19 mouse cellular contexts compared by ENCODE assay signal in the genomic region with DNA sequence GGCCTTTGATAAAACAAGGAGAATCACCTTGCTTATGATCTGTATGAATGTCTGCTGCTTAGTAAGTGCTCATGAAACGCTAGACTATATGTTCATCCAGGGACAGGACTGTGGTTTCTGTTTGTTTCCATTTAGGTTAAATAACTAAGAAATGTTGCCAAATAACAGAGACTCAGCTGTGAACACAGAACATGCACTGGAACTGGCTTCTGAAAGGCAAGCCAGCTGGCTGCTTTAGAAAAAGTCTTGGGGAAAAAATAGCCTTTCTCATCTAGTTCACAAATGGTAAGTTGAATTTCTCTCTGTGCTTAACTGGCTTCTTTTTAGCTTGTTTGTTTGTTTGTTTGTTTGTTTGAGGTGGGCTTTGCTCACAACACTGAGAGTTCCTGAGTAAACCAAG. TPM values are rescaled to one million over a fixed set of nuclear protein-coding genes. Genes with fewer than 3 reads are reported as not detected.
"Had no signal": no experiment of that assay in that cellular context is flagged by ENCODE, and none has a peak within 500 bp of the region (broad histone marks: within the 10 kb centered on the region; RNA-seq: fewer than 3 reads in every experiment).

No protein-coding gene starts in this region.

- DNase-seq: lung, adult 2 months; lung, postnatal 10 days; lung, postnatal 36 days; right cerebral cortex, postnatal 14 days; thymus, adult 2 months; thymus, postnatal 25 days; thymus, postnatal 4 days had no signal

- H3K36me3 ChIP-seq: lung, embryonic 15.5 days; midbrain, embryonic 13.5 days; midbrain, embryonic 15.5 days; neural tube, embryonic 12.5 days; stomach, embryonic 15.5 days had no signal

- H3K9me3 ChIP-seq: lung, embryonic 15.5 days; megakaryocyte, embryonic 14.5 days; midbrain, embryonic 13.5 days; midbrain, embryonic 15.5 days; neural tube, embryonic 12.5 days; stomach, embryonic 15.5 days had no signal

- H3K4me3 ChIP-seq: lung, embryonic 15.5 days; megakaryocyte, embryonic 14.5 days; midbrain, embryonic 13.5 days; midbrain, embryonic 15.5 days; neural tube, embryonic 12.5 days; stomach, embryonic 15.5 days had no signal

- H3K9ac ChIP-seq: lung, embryonic 15.5 days; midbrain, embryonic 13.5 days; midbrain, embryonic 15.5 days; neural tube, embryonic 12.5 days; stomach, embryonic 15.5 days had no signal

- H3K4me1 ChIP-seq: lung, embryonic 15.5 days; megakaryocyte, embryonic 14.5 days; midbrain, embryonic 13.5 days; midbrain, embryonic 15.5 days; neural tube, embryonic 12.5 days; stomach, embryonic 15.5 days had no signal

- ATAC-seq: midbrain, embryonic 13.5 days; midbrain, embryonic 15.5 days had no signal

- H3K27ac ChIP-seq: lung, embryonic 15.5 days; macrophage; midbrain, embryonic 13.5 days; midbrain, embryonic 15.5 days; neural tube, embryonic 12.5 days; stomach, embryonic 15.5 days; stomach, postnatal 0 days had no signal

- H3K27me3 ChIP-seq: lung, embryonic 15.5 days; midbrain, embryonic 13.5 days; midbrain, embryonic 15.5 days; neural tube, embryonic 12.5 days; stomach, embryonic 15.5 days had no signal

- H3K4me2 ChIP-seq: lung, embryonic 15.5 days; midbrain, embryonic 11.5 days; midbrain, embryonic 13.5 days; midbrain, embryonic 15.5 days; neural tube, embryonic 12.5 days; stomach, embryonic 15.5 days had no signal

RNA-seq across cellular contexts. Expression of a gene that starts 57.0 kb away (rescaled TPM):
- total RNA-seq: megakaryocyte progenitor cell, adult 5-6 weeks; midbrain, postnatal 0 days had no signal
- polyA plus RNA-seq: testis, adult 2 months had no signal
